Mouse (Mus musculus) spleen, postnatal 0 days (tissue): ENCODE measurements around the gene Rhox6. TPM values are rescaled to one million over a fixed set of nuclear protein-coding genes. Genes with fewer than 3 reads are reported as not detected.

ENCODE experiments used
- polyA plus RNA-seq: library from polyadenylated mRNA; unstranded; fragments of >200 nt; fragmentation: Nextera tagmentation; extraction: Ambion mirVana; gene quantifications from 2 replicates; pipeline ENCODE4 v1.2.1, GENCODE M21; 2015

Gene Rhox6
- not detected in 2 replicates for polyA plus RNA-seq

DNA sequence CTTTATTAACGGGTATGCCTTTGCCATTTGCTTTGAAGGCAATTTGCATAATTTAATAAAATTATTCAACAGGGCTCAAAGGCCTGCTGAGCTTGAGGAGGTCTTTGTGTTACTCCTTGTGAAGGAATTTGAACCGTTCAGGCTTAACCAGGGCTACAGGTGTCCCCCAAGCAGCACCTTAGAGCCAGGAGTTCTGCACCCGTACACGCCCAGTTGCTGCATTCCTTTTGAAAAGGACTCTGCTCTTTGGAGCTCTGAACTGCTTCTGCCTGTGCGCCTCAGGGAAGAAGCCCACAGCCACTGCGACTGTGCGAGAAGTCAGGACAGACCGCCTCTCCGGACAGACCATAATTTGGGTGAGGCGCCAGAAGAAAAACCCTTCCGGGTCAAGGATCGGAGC, at the start of gene Rhox6:
Gene Rhox6 (plus strand): TSS at position 301 of the 400 bp plus-strand sequence.

DNA sequence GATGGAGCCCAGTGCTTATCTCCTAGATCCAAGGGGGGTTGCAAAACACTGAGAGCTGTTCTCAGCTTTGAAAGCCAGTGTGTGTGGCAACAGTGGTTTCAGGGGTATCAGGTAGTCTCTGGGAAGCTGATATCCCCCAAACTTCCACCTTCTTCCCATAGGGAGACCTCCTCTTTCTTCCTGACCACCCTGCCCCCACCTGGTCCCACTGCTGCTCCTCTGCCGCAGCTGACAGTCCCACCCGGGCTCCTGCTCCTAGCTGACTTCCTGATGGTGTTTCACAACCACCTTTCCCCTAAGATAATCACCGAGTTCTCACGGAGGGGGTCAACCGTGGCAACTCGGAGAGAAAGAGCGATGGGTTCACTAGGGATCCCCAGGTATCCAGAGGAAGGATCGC, 4.7 kb downstream of the Rhox6 start, which contains the start of gene Rhox7a:
Gene Rhox7a (plus strand): TSS at position 301 of the 400 bp plus-strand sequence.

DNA sequence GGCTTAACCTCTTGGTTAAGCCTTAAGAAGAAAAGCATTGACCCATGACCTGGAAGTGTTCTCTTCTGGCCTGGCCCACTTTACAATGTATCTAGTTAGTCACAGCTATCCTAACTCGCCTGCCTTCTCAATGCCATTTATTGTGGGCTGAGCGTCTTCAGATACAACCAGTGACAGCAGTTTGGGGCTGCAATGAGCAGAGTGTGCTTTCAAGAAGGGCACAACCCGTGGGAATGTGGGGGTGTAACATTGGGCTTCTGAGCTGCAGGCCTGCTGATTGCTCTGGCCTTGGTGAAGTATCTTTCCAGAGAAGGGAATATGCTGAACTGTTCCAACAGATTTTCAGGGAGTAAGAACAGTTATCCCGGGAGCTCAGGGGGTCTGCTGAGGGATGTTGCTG, 52.1 kb downstream of the Rhox6 start, which contains the start of gene Rhox8:
Gene Rhox8 (minus strand): TSS at position 101 of the 400 bp plus-strand sequence.

Other genes starting within 250 kb of the Rhox6 start
- not detected in 2 replicates for gene Rhox3f, start 245.9 kb upstream of the Rhox6 start, polyA plus RNA-seq
- not detected in 2 replicates for gene Rhox4f, start 219.2 kb upstream of the Rhox6 start, polyA plus RNA-seq
- gene Rhox3g, start 198.3 kb upstream of the Rhox6 start, polyA plus RNA-seq: not detected in 2 replicates
- not detected in 2 replicates for gene Rhox2g, start 183.4 kb upstream of the Rhox6 start, polyA plus RNA-seq
- gene Rhox4g, start 175.6 kb upstream of the Rhox6 start, polyA plus RNA-seq: not detected in 2 replicates
- gene Rhox3h, start 158.1 kb upstream of the Rhox6 start, polyA plus RNA-seq: not detected in 2 replicates
- gene Rhox2h, start 153.6 kb upstream of the Rhox6 start, polyA plus RNA-seq: not detected in 2 replicates
- 0.20 and 0.65 TPM in 2 replicates for gene Rhox5, start 22.1 kb upstream of the Rhox6 start, polyA plus RNA-seq
- not detected in 2 replicates for gene Rhox7a, start 4.8 kb downstream of the Rhox6 start, polyA plus RNA-seq
- gene Rhox8, start 52.0 kb downstream of the Rhox6 start, polyA plus RNA-seq: 0.10 and 0.35 TPM in 2 replicates
- gene Rhox7b, start 70.3 kb downstream of the Rhox6 start, polyA plus RNA-seq: not detected in 2 replicates
- gene Rhox9, start 74.9 kb downstream of the Rhox6 start, polyA plus RNA-seq: not detected in 2 replicates
- gene Btg1-ps1, start 191.9 kb downstream of the Rhox6 start, polyA plus RNA-seq: not detected in 2 replicates
- gene Btg1-ps2, start 216.2 kb downstream of the Rhox6 start, polyA plus RNA-seq: not detected in 2 replicates
- gene Rhox10, start 239.6 kb downstream of the Rhox6 start, polyA plus RNA-seq: not detected in 2 replicates